Mouse (Mus musculus) retina, adult 2 months (tissue): ENCODE measurements at regions not wholly inside any gene's neighbourhood (a gene's known extent, or its start where the extent isn't known, plus 50 kb on each side); places are given as distances from the start of the nearest gene placed in this dataset.

Experiments
- DNase-seq: peaks from one replicate; pipeline ENCODE4 v3.0.0-alpha.2; 2012; ENCODE audit warnings: low read depth, low spot score

DNA sequence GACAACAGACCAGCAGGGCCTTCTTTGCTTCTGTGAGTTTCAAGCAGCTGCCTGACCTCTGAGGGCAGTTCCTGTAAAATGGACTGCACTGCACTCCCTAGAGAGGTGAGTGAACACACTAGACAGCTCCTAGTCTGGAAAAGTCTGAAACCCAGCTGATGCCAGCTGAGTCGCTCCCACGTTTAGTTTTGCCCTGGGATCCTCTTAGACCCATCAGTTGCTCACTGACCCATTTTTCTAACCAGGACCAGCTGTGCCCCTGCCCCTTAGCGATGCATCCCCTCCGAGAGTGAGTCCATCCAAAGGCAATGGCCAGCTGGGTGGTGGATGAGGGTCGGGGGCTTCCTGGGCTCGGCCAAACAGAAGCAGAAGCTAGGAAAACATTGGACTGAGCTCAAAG, 62.2 kb upstream of the Top1 start:
- no peak for DNase-seq

GRCm38 (mm10) chr2:160584568-160584967, 61.1 kb upstream of the Top1 start:
- DNase-seq = no peak

GRCm38 (mm10) chr2:160587015-160587835, 58.5 kb upstream of the Top1 start:
- no peak for DNase-seq

DNA sequence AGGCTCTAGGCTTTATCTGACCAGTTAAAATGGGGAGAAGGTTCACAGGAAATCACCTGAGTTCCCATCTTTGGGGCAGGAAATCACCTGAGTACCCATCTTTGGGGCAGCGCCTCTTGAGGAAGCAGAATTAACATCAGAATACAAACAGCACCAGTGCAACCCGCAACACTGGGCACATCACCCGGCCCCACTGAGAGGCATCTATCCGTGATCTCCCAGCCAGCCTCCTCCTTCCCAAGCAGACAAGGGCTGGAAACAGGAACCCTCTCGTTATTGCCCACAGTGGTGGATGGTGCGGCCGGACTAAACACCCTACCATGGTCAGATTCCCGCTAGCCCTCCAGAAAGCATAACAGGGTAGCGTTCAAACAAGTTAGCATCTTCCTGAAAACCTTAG, 57.3 kb upstream of the Top1 start:
- DNase-seq = no peak

GRCm38 (mm10) chr2:160590209-160590910, 55.3 kb upstream of the Top1 start:
- no peak for DNase-seq

DNA sequence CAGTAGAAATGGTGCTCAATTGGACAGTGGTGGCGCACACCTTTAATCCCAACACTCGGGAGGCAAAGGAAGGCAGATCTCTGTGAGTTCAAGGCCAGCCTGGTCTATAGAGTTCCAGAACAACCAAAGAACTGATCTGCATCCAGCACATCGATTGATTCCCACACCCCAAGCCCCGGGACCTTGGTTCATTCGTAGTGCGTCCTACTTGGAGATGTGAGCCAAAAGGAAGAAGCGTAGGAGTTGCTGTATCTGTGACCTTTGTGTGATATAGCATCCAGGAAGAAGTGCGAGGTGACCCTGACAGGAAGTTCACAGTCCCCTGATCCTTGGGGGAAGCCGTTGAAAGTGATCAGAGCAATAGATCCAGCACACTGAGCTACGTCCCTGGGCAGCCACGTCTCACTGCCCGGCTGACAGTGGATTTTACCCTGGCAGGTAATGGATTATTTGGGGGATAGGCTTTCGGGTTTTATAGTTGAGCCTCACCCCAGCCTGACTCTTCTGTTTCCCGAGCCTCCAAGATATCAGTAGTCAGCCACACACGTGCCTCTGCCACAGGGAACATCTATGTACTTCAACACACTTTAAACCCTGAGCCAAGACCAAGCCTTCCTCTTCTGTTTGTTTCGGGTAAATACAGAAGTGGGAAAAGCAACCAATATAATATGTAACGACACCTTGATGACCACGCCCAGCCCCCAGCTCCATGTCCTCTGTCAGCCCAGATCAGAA, 54.1 kb upstream of the Top1 start:
- no peak for DNase-seq

GRCm38 (mm10) chr2:160593035-160593434, 52.7 kb upstream of the Top1 start:
- peak; percentile 46 for DNase-seq
